Mouse (Mus musculus): ENCODE data around the gene Suv39h2. TPM values are rescaled to one million over a fixed set of nuclear protein-coding genes. Genes with fewer than 3 reads are reported as not detected.
A peak's percentile ranks its signal among the peaks of the same experiment; 100 is the strongest.

Gene Suv39h2
- polyA plus RNA-seq (2017; shearing (Covaris generic)), result 1 to 10 TPM in 1 of 2 experiments, under 1 TPM in 1; 0.69 to 1.5 TPM

DNA sequence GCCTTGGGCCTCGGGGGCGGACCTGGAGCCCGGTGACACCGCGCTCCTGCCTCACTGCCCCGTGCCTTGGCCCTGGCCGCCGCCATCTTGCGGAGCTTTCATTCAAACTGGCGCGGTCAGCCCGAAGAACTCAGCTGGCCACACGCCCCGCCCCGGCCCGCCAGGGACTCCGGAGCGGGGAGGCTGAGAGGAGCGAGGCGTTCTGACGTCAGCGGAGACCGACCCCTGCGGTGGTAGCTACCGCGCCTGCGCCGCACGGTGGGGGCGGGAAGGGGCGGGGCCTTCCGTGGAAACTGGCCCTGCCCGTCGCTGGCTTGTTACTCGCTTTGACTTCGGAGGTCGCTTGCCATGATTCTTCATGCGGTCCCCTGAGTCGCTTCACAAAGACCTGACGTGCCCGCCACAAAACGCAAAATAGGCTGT lies at the start of gene Suv39h2:
Suv39h2 (minus strand) TSS at position 171 of the 423 bp plus-strand sequence.
- ATAC-seq, result peak; percentile 88

DNA sequence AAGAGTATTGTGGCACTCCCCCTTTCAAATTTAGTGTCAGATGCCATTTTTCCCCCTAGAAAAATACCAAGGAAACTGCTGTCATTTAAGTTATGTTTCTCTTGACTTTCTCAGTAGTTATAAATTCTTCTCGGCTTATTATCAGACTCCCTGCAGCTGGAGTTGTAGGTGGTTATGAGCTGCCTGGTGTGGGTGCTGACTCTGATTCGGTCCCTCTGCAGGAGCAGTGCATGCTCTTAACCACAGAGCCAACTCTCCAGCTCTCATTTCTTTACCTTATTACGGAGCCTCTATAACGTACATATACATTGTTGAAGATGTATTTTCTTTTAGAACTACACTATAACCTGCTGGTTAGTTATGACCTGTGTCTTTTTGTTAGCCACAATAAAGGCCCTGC lies 47.7 kb upstream of the Suv39h2 start:
- ATAC-seq, result no peak

DNA sequence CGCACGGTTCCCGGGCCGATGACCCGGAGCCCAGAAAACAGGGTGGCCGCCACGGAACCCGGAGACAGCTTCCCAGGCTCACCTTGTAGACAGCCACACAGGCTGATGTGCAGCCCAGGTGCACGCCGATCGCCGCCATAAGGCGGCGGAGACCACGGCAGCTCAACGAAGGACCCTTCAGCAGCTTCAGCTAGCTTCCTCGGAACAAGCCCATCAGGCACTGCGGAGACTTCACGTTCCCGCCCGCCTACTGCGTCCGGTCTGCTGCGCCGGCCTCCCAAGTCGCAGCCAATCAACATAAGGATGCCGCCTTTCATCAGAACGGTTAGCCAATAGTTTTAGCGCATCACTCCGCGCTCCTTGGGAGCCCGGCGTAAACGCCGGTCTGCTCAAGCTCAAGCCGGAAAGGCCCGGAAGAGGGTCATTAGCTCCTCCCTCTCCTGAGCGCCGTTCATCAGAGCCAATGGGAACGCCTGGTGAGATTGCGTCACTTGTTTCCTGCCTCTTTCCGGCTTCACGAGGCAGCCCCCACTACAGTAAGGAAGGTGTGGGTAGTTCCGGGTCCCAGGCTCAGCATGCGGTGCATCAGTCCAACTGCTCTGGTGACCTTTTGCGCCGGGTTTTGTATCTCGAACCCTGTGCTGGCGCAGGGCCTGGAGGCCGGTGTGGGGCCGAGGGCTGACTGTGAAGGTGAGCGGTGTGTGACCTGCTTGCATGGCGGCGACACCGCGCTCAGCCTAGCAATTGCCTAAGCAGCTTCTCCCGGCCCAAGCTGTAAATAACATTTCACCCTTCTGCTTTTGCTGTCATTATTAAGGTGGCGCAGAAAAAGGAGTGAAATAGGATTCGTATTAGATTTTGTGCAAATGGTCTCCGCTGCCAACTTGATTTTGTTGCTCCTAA lies 38.0 kb upstream of the Suv39h2 start, which contains the start of the genes Gm45902, Hspa14 and Cdnf:
Gm45902 (minus strand) TSS at position 239 of the 903 bp plus-strand sequence.
Hspa14 (minus strand) TSS at position 263 of the 903 bp plus-strand sequence.
Cdnf (plus strand) TSS at position 479 of the 903 bp plus-strand sequence.
- ATAC-seq, result peak; percentile 95

DNA sequence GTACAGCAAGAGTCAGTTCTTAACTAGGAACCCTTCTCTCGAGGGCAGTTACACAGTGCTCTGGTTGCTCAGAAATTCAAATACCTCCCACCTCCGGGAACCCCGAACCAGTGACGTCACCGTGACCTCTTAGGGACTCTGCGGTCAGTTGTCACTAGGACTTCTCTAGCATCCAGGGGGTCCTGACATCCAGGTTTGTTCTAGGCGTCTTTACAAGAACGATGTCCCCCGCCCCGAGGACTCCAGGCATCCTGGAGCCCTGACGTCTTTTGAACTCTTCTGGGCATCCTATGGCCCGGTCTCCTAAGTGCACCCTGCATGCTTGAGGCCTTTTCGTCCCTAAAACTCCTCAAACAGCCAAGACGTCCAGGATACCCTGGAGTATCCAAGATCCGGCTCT lies 37.2 kb upstream of the Suv39h2 start:
- peak; percentile 0 for ATAC-seq

DNA sequence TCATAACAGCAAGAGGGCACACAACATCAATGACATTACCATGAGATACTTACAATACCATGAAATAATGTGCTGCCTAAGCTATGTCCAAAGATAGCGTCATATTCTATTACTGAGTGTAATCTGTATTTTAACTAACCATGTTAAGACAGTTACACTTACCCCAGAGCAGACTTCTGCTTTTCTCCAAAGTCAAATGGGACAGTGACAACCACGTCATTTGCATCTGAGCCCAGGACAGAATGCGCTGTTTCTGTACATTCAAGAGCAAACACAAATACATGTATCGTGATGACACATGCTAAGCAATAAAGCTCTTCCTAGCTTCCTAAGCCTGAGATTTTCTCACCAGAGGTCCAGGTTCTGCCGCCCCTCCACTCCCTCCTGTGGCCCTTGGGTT lies 26.1 kb upstream of the Suv39h2 start:
- no peak for ATAC-seq

DNA sequence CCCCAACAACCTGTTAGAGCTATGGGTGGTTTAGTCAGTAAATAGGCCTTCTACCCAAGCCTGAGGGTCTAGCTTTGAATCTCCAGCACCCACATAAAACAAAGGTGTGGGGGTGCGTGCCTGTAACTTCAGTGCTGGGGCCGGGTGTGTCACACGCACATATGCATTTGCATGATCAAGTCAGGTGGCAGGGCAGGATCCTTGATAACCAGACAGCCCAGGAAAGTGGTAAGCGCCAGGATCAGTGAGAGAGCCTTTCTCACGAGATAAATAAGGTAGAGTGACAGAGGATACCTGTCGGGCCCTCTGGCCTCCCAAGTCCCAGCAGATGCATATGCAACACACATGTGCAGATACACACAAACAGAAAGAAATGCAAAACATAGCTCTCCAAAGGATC lies 24.7 kb upstream of the Suv39h2 start:
- no peak for ATAC-seq

DNA sequence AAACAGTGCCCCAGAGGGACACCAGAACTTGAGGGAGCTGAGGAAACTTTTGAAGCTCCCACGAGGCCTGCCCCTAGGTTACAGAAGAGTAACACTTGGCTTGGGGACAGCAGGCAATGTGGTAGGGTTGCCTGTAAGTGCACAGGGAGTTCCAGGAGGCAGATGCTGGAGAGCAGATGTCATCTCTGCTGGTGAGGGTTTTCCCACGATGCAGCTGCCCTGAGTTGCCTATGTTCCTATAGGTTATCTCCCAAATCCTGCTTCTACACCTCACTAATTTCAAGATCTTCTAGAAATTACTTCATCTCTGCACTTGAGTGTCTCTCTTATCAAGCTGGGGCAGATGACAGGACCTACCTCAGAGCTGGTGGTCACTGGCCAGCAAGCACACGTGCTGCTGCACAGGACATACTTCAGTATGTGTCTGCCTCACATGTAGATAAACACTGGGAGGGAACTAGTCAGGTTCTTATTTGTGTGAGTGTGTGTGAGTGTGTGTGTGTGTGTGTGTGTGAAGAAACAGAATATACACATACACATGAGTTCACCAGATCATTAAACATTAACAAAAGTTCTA lies 19.1 kb upstream of the Suv39h2 start:
- ATAC-seq, result no peak

DNA sequence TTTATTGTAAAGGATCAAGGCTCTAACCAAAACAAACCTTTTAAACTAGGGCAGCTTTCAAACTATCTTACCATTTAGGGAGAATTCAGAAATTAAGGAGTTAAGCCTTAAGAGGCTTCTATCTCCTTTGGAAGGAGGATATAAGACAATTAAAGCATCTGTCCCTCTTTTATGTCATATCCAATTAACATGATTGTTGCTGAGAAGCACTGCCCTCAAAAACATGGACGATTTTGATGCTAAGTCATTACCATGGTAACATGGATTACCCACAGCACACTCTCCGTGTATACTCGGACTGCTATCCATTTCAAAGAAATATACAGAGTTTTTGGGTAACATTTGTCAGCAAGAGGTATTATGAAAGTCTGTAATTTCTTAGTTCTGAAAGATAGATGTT lies 15.0 kb upstream of the Suv39h2 start:
- no peak for ATAC-seq

DNA sequence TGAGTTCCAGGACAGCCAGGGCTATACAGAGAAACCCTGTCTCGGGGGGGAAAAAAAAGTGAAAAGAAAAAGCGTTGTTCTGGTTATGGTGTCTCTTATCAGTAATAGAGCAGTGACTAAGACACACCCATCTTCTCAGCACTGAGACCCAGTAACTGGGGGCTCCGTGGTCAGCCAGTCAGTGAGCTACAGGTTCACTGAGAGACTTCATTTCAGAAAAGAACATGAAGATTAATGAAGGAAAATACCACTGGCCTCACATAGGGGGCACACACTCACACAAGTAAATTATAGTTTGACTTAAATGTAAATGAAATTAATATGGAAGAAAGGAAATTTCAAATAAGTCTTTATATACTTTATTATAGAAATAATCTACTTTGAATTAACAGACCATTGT lies 5.4 kb upstream of the Suv39h2 start:
- no peak for ATAC-seq

DNA sequence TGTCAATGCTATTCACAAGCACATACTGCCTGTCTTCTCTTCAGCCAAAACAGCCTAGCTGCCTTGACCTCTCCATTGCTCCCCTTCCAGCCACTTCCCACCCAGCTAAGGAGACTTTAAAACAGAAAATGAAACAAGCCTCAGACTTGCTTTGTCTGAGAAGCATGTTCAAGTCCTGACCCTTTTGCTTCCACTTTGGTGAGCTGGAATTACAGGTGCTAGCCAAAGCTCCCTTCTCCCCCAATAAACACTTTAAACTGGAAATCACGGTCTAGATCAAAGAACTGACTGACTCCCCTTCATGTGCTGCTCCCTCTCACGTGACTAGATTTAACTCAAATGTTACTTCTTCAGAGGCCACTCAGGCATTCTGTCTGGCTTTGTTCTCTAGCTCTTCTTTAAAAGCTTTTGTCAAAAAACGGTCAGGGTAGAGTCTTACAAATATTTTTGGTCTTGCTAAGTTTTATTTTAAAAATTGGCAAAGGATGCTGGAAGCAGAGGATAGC lies 968 bp upstream of the Suv39h2 start:
- ATAC-seq, result no peak

DNA sequence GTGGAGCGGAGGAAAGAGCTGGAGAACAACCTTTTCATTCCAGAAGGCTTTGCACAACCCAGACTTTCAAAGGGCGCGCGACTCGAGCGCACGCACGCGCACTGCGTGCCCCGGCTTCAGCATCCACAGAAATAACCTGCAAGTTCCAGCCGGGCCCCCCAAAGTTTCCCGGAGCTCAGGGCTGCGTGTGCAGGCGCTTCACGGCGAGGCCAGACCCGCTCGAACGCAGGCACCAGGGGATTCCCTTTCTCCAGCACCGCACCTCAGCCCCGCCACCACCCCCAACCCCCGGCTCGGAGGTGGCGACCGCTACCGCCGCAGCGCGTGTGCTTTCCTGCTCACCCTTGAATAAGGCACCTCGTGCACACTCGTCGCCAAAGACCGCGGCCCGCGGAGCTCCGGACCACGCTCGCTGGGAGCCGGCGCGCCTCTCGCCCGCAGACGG lies 448 bp downstream of the Suv39h2 start:
- ATAC-seq, result peak; percentile 44

DNA sequence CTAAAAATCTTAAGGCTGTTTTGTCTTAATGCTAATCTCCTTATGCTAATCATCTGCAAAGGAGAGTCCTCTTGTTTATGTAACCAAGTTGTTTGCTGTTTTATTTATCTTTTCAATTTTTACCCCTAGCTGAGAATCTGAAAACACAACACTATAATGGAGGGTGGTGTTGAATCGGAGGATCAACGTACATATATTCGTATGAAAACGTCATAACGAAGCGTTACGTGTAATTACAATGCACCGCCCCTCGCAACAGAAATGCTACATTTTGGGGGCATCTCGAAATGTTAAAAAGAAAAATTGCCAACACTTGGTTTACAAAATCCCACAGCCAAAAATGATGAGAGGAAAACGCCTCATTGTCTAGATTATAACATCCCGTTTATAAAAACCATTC lies 940 bp downstream of the Suv39h2 start:
- no peak for ATAC-seq

DNA sequence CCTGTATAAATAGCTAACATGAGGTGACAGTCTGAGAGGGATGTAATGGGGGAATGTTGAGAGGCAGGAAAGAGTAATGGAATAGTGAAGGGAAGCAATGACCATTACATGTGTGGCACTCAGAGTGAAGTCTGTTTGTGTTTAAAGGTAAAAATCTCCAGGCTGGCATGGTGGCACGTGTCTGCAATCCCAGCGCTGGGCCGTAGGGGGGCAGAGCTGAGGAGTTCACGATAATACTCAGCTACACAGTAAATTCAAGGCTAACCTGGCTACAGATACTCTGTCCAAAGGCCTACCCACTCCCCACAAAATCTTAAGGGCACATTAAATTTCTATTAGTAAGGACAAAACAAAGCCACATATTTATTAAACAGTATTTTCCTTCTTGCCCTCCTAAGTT lies 18.2 kb downstream of the Suv39h2 start:
- no peak for ATAC-seq

DNA sequence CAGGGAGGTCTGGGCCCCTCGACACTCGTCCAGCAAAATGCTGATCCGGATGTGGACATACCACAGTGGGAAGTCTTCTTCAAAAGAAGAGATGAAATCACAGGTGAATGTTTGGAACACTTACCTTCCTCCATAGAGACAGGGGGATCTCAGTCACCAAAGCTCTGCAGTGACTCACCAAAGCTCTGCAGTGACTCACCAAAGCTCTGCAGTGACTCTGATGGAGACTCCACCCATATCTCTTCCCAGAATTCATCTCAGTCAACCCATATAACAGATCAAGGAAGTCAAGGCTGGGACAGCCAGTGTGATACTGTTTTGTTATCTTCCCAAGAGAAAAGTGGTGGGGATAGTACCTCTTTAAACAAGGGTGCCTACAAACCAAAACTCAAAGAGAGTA lies 21.7 kb downstream of the Suv39h2 start:
- no peak for ATAC-seq

DNA sequence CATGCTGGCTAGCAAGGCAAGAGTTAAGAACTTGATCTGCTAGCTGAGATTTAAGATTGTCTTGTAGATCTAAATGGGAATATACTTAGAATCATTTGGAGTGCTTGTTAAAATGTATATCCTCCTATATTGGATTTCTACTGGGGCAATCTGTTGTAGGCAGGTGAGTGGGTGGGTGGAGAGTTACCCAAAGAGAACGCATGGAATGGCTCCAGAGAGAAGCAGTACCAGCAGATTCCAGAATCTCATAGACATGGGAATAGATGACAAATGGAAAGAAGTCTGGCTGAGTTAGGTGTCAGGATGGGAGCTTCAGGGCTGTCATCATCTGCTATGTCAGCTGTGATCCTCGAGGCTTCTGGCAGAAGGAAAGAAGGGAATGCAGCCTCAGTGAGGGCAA lies 25.4 kb downstream of the Suv39h2 start:
- ATAC-seq, result no peak

DNA sequence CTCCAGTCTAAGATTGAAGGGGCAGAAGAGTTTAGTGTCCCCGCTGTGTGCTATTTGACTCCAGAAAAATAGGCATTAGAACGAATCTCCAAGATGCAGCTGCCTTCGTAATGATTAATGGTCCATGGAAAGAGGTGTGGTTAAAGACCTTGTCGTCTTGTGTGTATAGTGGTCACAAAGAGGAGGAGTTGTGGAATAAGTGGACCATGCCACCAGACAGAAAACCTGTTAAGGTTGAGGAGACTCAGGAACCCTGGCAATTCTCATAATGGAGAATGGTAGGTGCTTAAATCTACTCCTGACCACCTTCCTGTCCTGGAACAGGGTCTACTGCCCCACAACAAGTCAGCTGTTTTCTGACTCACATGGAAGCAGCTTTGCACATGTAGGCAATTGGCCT lies 28.8 kb downstream of the Suv39h2 start:
- ATAC-seq, result no peak

DNA sequence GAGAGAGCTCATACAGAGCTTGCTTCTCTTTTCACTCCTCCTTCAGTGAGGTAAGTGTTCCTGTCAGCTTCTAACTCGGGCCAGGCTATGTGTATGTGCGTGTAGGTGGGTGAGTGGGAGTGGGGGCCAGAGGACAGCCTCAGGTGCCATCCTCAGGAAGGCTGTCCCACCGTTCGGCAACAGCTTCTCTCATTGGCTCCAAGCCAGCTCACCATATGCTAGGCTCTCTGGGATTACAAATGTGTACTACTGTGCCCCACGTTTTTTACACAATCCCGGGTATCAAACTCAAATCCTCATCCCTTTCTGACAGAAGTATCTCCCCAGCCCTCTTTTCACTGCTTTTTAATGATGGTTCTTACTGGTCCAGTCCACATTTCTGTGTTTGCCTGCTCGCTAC lies 30.6 kb downstream of the Suv39h2 start:
- no peak for ATAC-seq

DNA sequence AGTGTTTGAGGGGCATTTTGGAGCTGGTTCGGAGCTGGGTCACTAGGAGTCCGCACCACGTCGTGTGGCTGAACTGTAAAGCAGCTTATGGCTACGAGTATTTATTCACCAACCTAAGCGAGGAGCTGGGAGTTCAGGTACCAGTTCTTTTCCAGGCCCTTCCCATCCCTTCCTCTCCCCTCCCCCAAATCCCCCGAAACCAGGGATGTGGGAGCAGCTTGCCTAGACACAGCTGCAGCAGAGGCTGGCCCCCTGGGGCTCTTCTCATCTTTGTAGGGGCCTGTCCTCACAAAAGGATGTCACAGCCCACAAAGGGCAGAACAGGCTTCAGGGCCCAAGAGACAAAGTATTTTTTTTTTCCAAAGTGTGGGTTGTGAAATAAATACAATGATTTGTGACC lies 36.9 kb downstream of the Suv39h2 start:
- ATAC-seq, result no peak

DNA sequence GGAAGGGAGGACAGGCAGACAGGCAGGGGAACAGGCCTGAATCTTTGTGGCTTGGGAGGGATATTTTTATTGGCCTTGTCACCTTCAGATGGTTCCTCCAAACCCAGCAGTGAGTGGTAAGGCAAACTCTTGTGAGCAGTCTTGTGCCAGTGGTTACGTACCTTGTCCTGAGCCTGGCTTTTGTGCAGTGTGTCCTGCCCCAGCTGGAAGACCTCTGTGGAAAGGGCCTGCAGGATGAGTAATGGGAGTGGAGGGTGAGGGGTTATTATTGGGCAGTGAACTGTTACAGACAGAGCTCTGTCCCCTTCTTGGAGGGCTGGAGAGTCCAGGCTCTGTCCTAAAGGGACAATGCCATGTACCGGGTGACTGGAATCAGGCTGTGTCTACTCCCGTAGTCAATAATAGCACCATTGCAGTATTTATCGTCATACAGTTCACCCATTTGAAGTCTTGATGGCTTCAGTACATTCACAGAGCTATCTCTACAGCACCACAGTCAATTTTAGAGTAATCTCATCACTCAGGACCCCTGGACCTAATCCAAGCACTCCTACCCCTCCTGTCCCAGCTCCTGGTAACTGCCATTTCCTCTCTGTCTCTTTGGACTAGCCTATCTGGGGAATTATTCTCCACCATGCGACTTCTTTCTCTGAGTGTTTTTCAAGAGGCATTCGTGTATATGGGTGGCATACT lies 39.3 kb downstream of the Suv39h2 start:
- no peak for ATAC-seq

DNA sequence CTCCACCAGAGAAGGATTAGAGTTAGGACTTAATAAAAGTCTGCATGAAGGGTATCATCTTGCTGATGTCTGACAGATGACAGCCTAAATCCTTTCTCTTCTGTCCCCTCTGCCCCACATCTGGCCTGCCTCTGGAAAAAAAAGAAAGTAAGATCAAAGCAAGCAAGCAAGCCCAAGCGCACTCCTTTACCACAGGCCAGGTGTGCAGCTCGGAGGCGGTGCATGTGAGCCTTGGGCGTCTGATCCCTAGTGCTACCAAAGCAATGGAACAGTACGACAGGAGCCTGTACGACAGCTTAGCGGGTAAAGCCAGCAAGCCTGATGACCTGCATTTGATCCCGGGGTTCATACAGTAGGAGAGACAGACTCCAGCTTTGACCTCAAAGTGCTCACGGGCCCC lies 43.9 kb downstream of the Suv39h2 start:
- no peak for ATAC-seq

DNA sequence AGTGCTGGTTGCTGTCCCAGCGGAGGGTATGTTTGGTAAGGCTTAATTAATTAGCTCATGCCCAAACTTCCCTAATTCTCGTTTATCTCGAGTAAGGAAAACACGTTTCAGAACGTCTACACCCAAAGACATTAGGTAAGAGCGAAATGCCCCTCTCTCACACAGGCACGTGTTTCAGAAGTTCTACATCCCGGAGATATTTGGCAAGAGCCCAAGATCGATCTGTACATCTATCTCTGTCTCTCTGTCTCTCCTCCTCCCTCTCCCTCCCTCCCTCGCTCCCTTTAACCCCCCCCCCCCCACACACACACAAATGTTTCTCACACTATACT lies 50.3 kb downstream of the Suv39h2 start:
- no peak for ATAC-seq

DNA sequence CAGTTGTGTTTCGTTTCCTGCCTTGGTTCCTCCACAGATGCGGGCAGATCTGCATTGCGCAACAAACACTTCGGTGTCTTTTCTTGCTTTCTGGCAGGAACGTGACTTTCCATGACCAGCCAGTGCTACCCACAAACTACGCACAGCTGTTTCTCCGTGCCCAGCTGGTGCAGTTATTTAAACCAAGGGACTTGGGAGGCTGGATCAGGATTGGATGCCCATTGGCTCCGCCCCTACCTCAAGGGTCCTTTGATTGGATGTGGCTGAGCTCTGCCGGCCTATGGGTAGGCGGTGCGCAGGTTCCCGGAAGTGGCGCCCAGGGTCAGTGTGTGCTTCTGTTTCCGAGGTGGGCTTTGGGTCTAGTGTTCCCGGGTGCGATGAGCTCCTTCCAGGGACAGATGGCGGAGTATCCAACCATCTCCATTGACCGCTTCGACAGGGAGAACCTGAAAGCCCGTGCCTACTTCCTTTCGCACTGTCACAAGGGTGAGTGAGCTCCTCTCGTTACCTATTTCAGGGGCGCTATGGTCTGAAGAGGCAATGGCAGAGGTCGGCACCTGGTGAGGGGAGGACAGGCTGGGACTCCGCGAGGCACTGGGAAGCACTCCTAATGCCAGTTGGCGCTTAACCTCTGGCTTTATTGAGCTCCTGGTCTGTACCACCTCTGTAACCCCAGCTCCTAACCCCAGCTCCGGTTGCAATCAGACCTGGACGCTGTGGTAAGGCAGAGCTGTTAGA lies 50.8 kb downstream of the Suv39h2 start, which contains the start of gene Dclre1c:
Dclre1c (plus strand) TSS at position 291 of the 738 bp plus-strand sequence.
- ATAC-seq, result peak; percentile 91
